Mouse (Mus musculus): Measurements from ENCODE around the gene Map2k1.
A peak's percentile ranks its signal among the peaks of the same experiment; 100 is the strongest.

Gene Map2k1

GRCm38 (mm10) chr9:64249371-64249770 lies 4.1 kb downstream of the Map2k1 start:
- no peak for DNase-seq (ENCODE audit: low read depth, low spot score)

DNA sequence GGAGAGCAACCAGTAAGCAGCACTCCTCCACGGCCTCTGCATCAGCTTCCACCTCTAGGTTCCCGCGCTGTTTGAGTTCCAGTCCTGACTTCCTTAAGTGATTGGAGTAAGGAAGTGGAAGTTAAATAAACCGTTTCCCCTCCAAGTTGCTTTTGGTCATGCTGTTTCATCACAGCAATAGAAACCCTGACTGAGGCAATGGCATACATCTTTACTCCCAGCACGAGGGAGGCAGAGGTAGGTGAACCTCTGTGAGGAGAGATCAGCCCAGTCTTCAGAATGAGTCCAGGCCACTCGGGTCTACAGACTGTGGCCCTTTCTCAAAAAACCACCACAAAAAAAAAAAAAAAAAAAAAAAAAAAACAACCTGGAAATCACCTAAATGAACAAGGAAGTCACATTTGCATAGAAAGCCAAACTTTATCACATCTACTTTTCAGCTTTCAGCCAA lies 11.0 kb downstream of the Map2k1 start:
- DNase-seq (ENCODE audit: low read depth, low spot score), result no peak

DNA sequence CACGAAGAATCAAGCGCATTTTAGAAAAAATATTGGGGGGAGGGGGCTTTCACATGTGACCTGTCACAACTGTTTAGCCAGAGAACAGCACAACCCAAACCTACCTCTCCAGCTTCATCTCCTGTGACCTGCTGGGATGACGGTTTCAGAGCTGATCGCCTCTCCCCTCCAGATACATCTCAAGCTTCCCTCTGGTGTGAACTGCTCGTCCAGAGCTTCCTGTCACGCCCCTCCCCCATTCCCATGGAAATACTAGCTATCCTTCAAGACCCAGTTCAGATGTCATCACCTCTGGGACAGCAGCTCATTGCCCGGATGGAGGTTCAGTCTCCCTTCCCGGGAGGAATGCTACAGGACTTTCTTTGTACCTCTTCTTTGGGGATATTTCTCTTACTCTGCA lies 12.8 kb downstream of the Map2k1 start:
- DNase-seq (ENCODE audit: low read depth, low spot score), result peak; percentile 27

- DNase-seq (ENCODE audit: low read depth, low spot score), result no peak
Observed at GRCm38 (mm10) chr9:64240116-64240515, 13.3 kb downstream of the Map2k1 start.

DNA sequence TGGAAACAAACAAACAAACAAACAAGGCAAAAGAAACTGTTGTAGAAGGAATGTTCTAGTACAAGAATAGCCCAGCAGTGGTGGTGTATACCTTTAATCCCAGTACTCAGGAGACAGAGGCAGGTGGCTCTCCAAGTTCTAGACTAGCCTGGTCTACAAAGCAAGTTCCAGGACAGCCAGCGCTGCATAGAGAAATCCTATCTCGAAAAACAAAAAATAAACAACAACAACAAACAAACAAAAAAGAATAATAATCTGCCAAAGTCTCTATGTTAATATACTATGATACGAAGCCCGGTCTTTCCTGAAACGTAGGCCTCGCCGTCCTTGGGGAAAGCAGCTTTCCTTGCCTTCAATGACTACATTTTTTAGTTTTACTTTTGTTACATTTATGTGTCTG lies 17.4 kb downstream of the Map2k1 start:
- no peak for DNase-seq (ENCODE audit: low read depth, low spot score)

- DNase-seq (ENCODE audit: low read depth, low spot score), result no peak
Observed at GRCm38 (mm10) chr9:64234768-64235435, 18.5 kb downstream of the Map2k1 start, which contains the start of gene Uchl4. Gene Uchl4 (plus strand): TSS chr9:64235201.

DNA sequence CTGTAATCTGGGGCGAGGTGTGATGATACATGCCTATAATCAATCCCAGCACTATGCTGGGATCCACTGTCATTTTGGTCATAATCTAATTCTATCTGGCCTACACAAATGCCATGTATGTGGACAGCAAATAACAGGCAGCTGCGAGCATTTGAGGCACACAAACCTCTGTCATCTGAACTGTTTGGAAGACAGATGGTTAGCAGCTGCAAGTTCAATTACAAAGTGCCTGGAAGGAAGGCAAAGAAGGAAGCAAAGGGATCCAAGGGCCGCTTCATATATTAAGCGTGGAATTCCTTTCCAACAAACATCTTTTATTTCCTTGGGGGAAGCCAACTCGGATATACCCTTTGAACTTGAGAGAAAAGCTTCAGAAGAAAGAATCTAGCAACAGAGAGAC lies 19.8 kb downstream of the Map2k1 start:
- peak; percentile 11 for DNase-seq (ENCODE audit: low read depth, low spot score)

- no peak for DNase-seq (ENCODE audit: low read depth, low spot score)
Observed at GRCm38 (mm10) chr9:64232257-64232957, 21.0 kb downstream of the Map2k1 start.

DNA sequence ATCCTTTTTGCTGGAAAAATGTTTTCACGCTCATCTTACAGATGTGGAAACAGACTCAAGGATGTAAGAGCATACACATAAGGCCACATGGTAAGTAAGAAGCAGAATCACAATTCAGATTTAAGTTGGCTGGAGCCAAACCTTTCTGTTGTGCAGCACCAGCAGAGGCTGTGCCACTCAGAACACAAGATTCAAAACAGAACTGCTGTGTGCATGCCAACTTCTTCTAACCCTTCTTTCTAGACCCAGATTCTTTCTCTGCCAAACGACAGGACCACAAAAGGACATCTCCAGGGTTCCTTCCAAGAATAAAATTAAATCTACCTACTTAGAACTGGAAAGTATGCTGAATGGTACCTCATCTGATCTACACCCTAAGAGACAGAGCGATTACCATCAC lies 21.8 kb downstream of the Map2k1 start:
- no peak for DNase-seq (ENCODE audit: low read depth, low spot score)

GRCm38 (mm10) chr9:64231171-64231570 lies 22.3 kb downstream of the Map2k1 start:
- no peak for DNase-seq (ENCODE audit: low read depth, low spot score)

DNA sequence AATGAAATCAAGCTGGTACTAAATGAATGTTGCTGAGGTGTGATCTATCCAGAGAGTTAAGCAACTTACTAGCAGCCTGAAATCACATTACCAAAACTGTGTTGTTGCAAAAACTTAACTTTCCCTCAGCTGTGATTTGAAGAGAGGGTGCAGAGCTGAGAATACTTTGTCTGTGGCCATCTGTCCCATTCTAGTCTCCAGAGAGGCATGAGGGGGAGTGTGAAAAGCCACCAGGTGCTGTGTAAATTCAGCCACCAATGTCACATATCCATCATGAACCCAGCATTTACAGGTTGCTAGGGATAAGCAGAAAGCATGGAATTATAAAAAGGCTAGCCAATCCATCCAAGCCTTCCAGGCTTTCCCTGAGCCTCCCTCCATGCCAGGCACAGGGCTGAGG lies 24.5 kb downstream of the Map2k1 start:
- DNase-seq (ENCODE audit: low read depth, low spot score), result no peak

- DNase-seq (ENCODE audit: low read depth, low spot score), result no peak
Observed at GRCm38 (mm10) chr9:64227736-64228135, 25.7 kb downstream of the Map2k1 start.

DNA sequence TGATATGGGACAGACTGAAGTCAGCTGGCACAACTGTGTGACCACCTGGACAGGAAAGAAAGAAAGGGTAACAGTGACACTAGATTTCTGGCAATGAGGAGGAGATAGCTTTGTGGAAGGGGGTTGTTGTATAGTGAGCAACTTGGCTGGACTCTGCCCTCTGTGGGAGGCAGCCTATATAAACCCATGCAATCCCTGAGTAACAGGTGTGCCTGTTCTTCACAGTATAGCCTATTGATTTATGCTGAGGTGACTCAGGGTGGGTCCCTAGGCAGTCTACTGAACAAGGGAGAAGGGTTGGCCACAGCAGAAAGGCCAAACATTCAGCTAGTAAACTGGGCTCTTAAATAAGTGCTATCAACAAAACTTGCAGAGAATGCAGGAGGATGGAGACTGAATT lies 27.6 kb downstream of the Map2k1 start:
- DNase-seq (ENCODE audit: low read depth, low spot score), result no peak

DNA sequence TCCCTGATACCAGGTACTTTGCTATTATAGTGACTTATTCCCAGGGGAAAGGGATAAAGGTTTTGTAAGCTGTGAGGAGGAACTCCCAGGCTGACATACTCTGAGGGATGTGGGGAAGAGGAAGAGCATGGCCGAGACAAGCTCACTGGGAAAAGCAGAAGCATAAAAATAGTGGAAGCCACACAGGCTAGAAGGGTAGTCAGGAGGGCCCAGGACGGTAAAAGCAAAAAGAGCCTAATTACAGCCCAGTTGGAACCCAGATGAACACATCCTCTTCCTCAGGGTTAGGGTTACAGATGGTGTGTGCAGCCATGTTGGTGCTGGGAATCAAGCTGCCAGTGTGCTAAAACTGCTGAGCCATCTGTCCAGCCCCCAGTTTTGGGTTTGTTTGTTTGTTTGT lies 31.3 kb downstream of the Map2k1 start:
- DNase-seq (ENCODE audit: low read depth, low spot score), result no peak

- DNase-seq (ENCODE audit: low read depth, low spot score), result no peak
Observed at GRCm38 (mm10) chr9:64221480-64221879, 32.0 kb downstream of the Map2k1 start.

- DNase-seq (ENCODE audit: low read depth, low spot score), result no peak
Observed at GRCm38 (mm10) chr9:64220603-64221002, 32.8 kb downstream of the Map2k1 start.

- no peak for DNase-seq (ENCODE audit: low read depth, low spot score)
Observed at GRCm38 (mm10) chr9:64219772-64220420, 33.5 kb downstream of the Map2k1 start.

DNA sequence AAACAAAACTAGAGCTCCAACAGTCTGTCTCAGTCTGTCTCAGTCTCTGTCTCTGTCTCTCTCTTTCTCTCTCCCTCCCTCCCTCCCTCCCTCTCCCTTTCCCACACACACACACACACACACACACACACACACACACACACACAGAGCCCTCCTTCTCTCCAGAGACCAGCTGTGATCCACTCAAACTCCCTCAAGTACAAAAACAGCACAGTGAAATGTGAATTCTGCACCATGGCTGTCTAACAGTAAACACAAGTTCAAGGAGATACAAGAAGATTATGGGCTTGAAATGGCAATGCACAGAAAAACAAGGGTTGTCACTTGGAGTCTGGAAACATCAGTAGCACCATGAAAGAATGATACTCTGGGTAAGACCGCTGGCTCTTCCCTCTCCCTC lies 34.1 kb downstream of the Map2k1 start:
- DNase-seq (ENCODE audit: low read depth, low spot score), result no peak

- DNase-seq (ENCODE audit: low read depth, low spot score), result no peak
Observed at GRCm38 (mm10) chr9:64217887-64218286, 35.5 kb downstream of the Map2k1 start.

DNA sequence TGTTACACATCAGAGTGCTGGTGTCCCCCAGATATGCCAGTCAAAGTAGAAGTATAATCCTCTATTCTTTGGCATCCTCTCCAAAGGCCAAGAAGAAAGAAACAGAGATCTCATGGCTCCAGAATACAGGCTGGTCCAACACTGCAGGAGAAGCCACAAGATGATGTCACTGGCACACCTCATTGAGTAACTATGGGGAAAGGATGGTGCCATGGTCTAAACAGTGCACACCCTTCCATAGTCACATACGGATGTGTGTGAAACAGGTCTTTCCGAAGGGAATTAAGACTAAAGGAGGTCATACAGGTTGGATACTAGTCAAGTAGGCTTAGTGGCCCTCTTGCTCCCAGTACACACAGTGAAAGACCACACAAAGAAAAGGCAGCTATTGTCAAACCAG lies 36.8 kb downstream of the Map2k1 start:
- no peak for DNase-seq (ENCODE audit: low read depth, low spot score)

GRCm38 (mm10) chr9:64216090-64216489 lies 37.3 kb downstream of the Map2k1 start:
- DNase-seq (ENCODE audit: low read depth, low spot score), result no peak

GRCm38 (mm10) chr9:64214452-64214851 lies 39.0 kb downstream of the Map2k1 start:
- DNase-seq (ENCODE audit: low read depth, low spot score), result no peak
